ENCODE assay signal across 16 mouse cellular contexts in the genomic region with DNA sequence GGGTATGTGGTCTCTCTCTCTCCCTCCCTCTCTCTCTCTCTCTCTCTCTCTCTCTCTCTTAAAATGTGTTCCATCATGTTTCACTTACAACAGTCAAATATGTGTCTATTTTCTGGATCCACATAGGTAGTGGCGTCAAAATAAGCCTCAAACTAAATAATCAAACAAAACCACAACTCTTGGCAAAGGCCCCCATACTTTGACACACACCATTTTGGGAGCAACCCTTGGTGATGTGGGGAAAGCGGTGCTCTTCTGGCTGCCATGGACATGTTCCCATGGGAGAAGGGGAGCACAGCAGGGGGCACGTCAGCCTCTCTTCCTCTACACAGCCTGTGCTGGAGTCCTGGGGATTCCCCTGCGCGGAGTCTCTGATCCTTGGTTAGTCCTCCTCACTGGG. TPM values are rescaled to one million over a fixed set of nuclear protein-coding genes. Genes with fewer than 3 reads are reported as not detected.
DNase-seq lines count a peak whose midpoint lies in the region; ATAC-seq and TF ChIP-seq lines count a peak whose summit lies in the region.
"Had no signal": no experiment of that assay in that cellular context is flagged by ENCODE, and none has a peak within 500 bp of the region (broad histone marks: within the 10 kb centered on the region; RNA-seq: fewer than 3 reads in every experiment).

No protein-coding gene starts in this region.

- no peak overlapping the region for H3K4me2 ChIP-seq in heart, embryonic 15.5 days
- no peak overlapping the region for H3K4me2 ChIP-seq in heart, embryonic 11.5 days
- H3K4me2 ChIP-seq in lung, embryonic 15.5 days, result no peak overlapping the region
- H3K4me2 ChIP-seq: forebrain, embryonic 15.5 days; hindbrain, embryonic 13.5 days had no signal

- peaks cover 46% of the 10 kb centered on the region for H3K4me1 ChIP-seq in heart, embryonic 15.5 days (replicated peaks)
- peaks cover 21% of the 10 kb centered on the region for H3K4me1 ChIP-seq in heart, embryonic 11.5 days (ENCODE audit: control insufficient read depth, insufficient read depth, low read length)
- peaks cover 64% of the 10 kb centered on the region for H3K4me1 ChIP-seq in lung, embryonic 15.5 days
- H3K4me1 ChIP-seq in lung, adult 2 months (ENCODE audit: control insufficient read depth, insufficient read depth, low read length), result peaks cover 7% of the 10 kb centered on the region
- peaks cover 44% of the 10 kb centered on the region for H3K4me1 ChIP-seq in limb, embryonic 10.5 days

- DNase-seq in lung, adult 2 months, result no peak
- peak; percentile 40 for DNase-seq in adipocyte (ENCODE audit: low spot score)
- no peak for DNase-seq in limb, embryonic 10.5 days (ENCODE audit: low spot score)
- no peak for DNase-seq in adrenal gland, adult 8-10 months
- DNase-seq in frontal cortex, adult 2 months (ENCODE audit: extremely low spot score in 1 of 2, low spot score in 1 of 2), result no peak
- DNase-seq: adrenal gland, postnatal 25 days; cerebellum, adult 18-20 months; cerebellum, adult 9-11 months; cerebellum, postnatal 36 days; gastrocnemius, postnatal 14 days had no signal

- H3K4me3 ChIP-seq in heart, embryonic 15.5 days, result no peak overlapping the region
- no peak overlapping the region for H3K4me3 ChIP-seq in heart, embryonic 11.5 days (ENCODE audit: low read depth, low read length)
- no peak overlapping the region for H3K4me3 ChIP-seq in lung, embryonic 15.5 days
- H3K4me3 ChIP-seq in lung, adult 2 months (replicated peaks; ENCODE audit: extremely low read depth, low read depth, low read length), result no peak overlapping the region
- no peak overlapping the region for H3K4me3 ChIP-seq in limb, embryonic 10.5 days
- H3K4me3 ChIP-seq: forebrain, embryonic 15.5 days; hindbrain, embryonic 13.5 days had no signal

- no peak for TF ChIP-seq POLR2A in lung, adult 2 months (IDR thresholded peaks at IDR 0.05; ENCODE audit: borderline replicate concordance, extremely low read depth, low read depth, low read length)

- H3K9ac ChIP-seq in heart, embryonic 15.5 days, result no peak overlapping the region
- no peak overlapping the region for H3K9ac ChIP-seq in heart, embryonic 11.5 days (ENCODE audit: low read depth, low read length)
- H3K9ac ChIP-seq in lung, embryonic 15.5 days, result no peak overlapping the region
- H3K9ac ChIP-seq: forebrain, embryonic 15.5 days; hindbrain, embryonic 13.5 days had no signal

- no peaks in the 10 kb centered on the region for H3K9me3 ChIP-seq in heart, embryonic 15.5 days (replicated peaks)
- H3K9me3 ChIP-seq in heart, embryonic 11.5 days (replicated peaks; ENCODE audit: control insufficient read depth, low read length), result no peaks in the 10 kb centered on the region
- no peaks in the 10 kb centered on the region for H3K9me3 ChIP-seq in lung, embryonic 15.5 days
- no peaks in the 10 kb centered on the region for H3K9me3 ChIP-seq in limb, embryonic 10.5 days (replicated peaks)
- H3K9me3 ChIP-seq: forebrain, embryonic 15.5 days; hindbrain, embryonic 13.5 days had no signal

- H3K27me3 ChIP-seq in heart, embryonic 15.5 days, result no peaks in the 10 kb centered on the region
- H3K27me3 ChIP-seq in heart, embryonic 11.5 days (ENCODE audit: control insufficient read depth, insufficient read depth, low read length), result no peaks in the 10 kb centered on the region
- H3K27me3 ChIP-seq in lung, embryonic 15.5 days, result no peaks in the 10 kb centered on the region
- H3K27me3 ChIP-seq in limb, embryonic 10.5 days (ENCODE audit: low read depth, poor library complexity, severe bottlenecking), result 0 out of 2 replicates have a peak, but pooled peaks cover 5% of the 10 kb centered on the region
- H3K27me3 ChIP-seq: forebrain, embryonic 15.5 days had no signal

- no peaks in the 10 kb centered on the region for H3K36me3 ChIP-seq in heart, embryonic 15.5 days
- no peaks in the 10 kb centered on the region; the same call in 1 of the 2 replicates for H3K36me3 ChIP-seq in heart, embryonic 11.5 days (ENCODE audit: control insufficient read depth, insufficient read depth, low read length)
- H3K36me3 ChIP-seq in lung, embryonic 15.5 days, result no peaks in the 10 kb centered on the region
- H3K36me3 ChIP-seq in limb, embryonic 10.5 days, result no peaks in the 10 kb centered on the region
- H3K36me3 ChIP-seq: forebrain, embryonic 15.5 days; hindbrain, embryonic 13.5 days had no signal

- TF ChIP-seq CTCF in lung, adult 2 months (IDR thresholded peaks at IDR 0.05; ENCODE audit: insufficient read depth, low read length), result no peak

- 0 out of 2 replicates have a peak overlapping the region, but pooled peaks have one; percentile 47 for H3K27ac ChIP-seq in heart, embryonic 15.5 days
- no peak overlapping the region for H3K27ac ChIP-seq in heart, embryonic 11.5 days (ENCODE audit: low read depth, low read length)
- peak overlapping the region; percentile 65; the same call in 1 of the 2 replicates for H3K27ac ChIP-seq in lung, embryonic 15.5 days
- peak overlapping the region; percentile 61 for H3K27ac ChIP-seq in limb, embryonic 10.5 days
- H3K27ac ChIP-seq: forebrain, embryonic 15.5 days; hindbrain, embryonic 13.5 days; hindbrain, postnatal 0 days had no signal

- 88% methylated on average over 5 of the region's 5 CpGs for WGBS in heart, embryonic 15.5 days
- 75% methylated on average over 5 of the region's 5 CpGs for WGBS in heart, embryonic 11.5 days (ENCODE audit: insufficient replicate concordance)
- 70% methylated on average over 5 of the region's 5 CpGs for WGBS in lung, embryonic 15.5 days
- WGBS in lung, adult 2 months, result 62% methylated on average over 5 of the region's 5 CpGs
- 82% methylated on average over 5 of the region's 5 CpGs for WGBS in limb, embryonic 10.5 days

- no peak for ATAC-seq in heart, embryonic 15.5 days (replicated peaks; ENCODE audit: insufficient number of reproducible peaks, insufficient read depth, low FRiP score, low read depth)
- ATAC-seq in heart, embryonic 11.5 days (replicated peaks; ENCODE audit: insufficient number of reproducible peaks, low FRiP score, low TSS enrichment), result no peak
- ATAC-seq in lung, embryonic 15.5 days (ENCODE audit: borderline replicate concordance, extremely low read depth, low FRiP score, low TSS enrichment), result no peak
- ATAC-seq: forebrain, embryonic 15.5 days; hindbrain, postnatal 0 days had no signal

RNA-seq across cellular contexts. Expression of a gene that starts 4.2 kb away (rescaled TPM):
- 90.2 and 101 TPM in 2 replicates for polyA plus RNA-seq in heart, embryonic 15.5 days (2015; fragmentation: Nextera tagmentation; extraction: Ambion mirVana)
- 75.9 and 87.0 TPM in 2 replicates for polyA plus RNA-seq in heart, embryonic 11.5 days (2014; fragmentation: Nextera tagmentation; extraction: Ambion mirVana)
- 150 and 154 TPM in 2 replicates for polyA plus RNA-seq in lung, embryonic 15.5 days (2015; fragmentation: Nextera tagmentation; extraction: Ambion mirVana)
- 32.3 and 37.9 TPM in 2 replicates for polyA plus RNA-seq in lung, adult 2 months (2012; rRNA removed)
- polyA plus RNA-seq in limb, embryonic 10.5 days (2016; fragmentation: Nextera tagmentation; extraction: Ambion mirVana), result 40.7 and 91.2 TPM in 2 replicates
- 10 to 100 TPM; 21.0 to 26.2 (median 23.7) TPM for total RNA-seq in adrenal gland, adult 8-10 months (2022)
- polyA plus RNA-seq in frontal cortex, adult 2 months (2012; rRNA removed), result 191 and 225 TPM in 2 replicates
